Mouse (Mus musculus) E14TG2a.4 (cell line): ENCODE results near the gene Phf14.

Experiments used
- CTCF ChIP-seq: conservative IDR thresholded peaks from 2 replicates; pipeline ENCODE4 v1.5.1; 2014; ENCODE audit warnings: low read length
- NANOG ChIP-seq: IDR thresholded peaks from 2 replicates; pipeline ENCODE4 v1.6.1; 2014; ENCODE audit warnings: borderline replicate concordance, low read length, mixed read lengths
- POU5F1 ChIP-seq: IDR thresholded peaks from 2 replicates; pipeline ENCODE4 v1.6.1; 2014; ENCODE audit warnings: low read length, borderline replicate concordance

- TF ChIP-seq CTCF (no peak), POU5F1 (no peak), NANOG (no peak)
Observed at GRCm38 (mm10) chr6:11908170-11908569, 561 bp downstream of the Phf14 start.
